Mouse (Mus musculus) gastrocnemius, postnatal 10 days (tissue): ENCODE data around the gene Ap4s1. TPM values are rescaled to one million over a fixed set of nuclear protein-coding genes. Genes with fewer than 3 reads are reported as not detected.

Experiments
- DNase-seq: peaks from one replicate; pipeline ENCODE4 v3.0.0; 2021; ENCODE audit warnings: mixed read lengths
- total RNA-seq, 2 experiments: library from RNA; stranded (reverse); gene quantifications; 2 replicates each; pipeline ENCODE4 v1.2.3; 2021

The Ap4s1 gene
- total RNA-seq, 2 experiments from 2014 or later: 40.6 to 43.7 TPM

- no peak for DNase-seq
Measured at GRCm38 (mm10) chr12:51784842-51785241, 94.0 kb downstream of the Ap4s1 start.

Other genes starting within 250 kb of the Ap4s1 start
- under 1 TPM; 0.09 to 0.18 TPM for gene Coch, start 97.7 kb upstream of the Ap4s1 start, total RNA-seq
- gene Strn3, start 864 bp downstream of the Ap4s1 start, total RNA-seq: 100 to 1,000 TPM; 137 to 138 TPM
- gene Hectd1, start 138.5 kb downstream of the Ap4s1 start, total RNA-seq: 10 to 100 TPM; 85.6 to 90.6 TPM